Mouse (Mus musculus) C2C12 (cell line): ENCODE data around the gene Armh3.

Experiments used
- CEBPB ChIP-seq: IDR thresholded peaks from one replicate; pipeline ENCODE4 v1.6.1; 2011; ENCODE audit warnings: low read depth, mild to moderate bottlenecking, control low read depth, moderate library complexity
- CTCF ChIP-seq: IDR thresholded peaks from one replicate; pipeline ENCODE4 v1.5.1; 2011; ENCODE audit not compliant: control insufficient read depth, insufficient read depth, insufficient read length
- FOSL1 ChIP-seq: IDR thresholded peaks from one replicate; pipeline ENCODE4 v1.8.0; 2011; ENCODE audit warnings: mild to moderate bottlenecking, low read length; ENCODE audit not compliant: poor library complexity, insufficient read depth, severe bottlenecking
- MAX ChIP-seq: IDR thresholded peaks from one replicate; pipeline ENCODE4 v1.6.1; 2011; ENCODE audit warnings: mild to moderate bottlenecking, control low read depth
- MYOD1 ChIP-seq: IDR thresholded peaks from one replicate; pipeline ENCODE4 v1.6.1; 2011; ENCODE audit warnings: low read depth; ENCODE audit not compliant: control insufficient read depth, insufficient read length
- MYOG ChIP-seq: IDR thresholded peaks from one replicate; pipeline ENCODE4 v1.6.1; 2011; ENCODE audit not compliant: control insufficient read depth, insufficient read length; ENCODE audit errors: extremely low read depth
- USF1 ChIP-seq: IDR thresholded peaks from one replicate; pipeline ENCODE4 v1.6.1; 2011; ENCODE audit warnings: low read depth, mild to moderate bottlenecking, control low read depth, moderate library complexity

GRCm38 (mm10) chr19:45993981-45994737 is 4.1 kb downstream of the Armh3 start:
- TF ChIP-seq CTCF (no peak), MAX (no peak), USF1 (no peak), MYOD1 (no peak), MYOG (no peak), CEBPB (no peak), FOSL1 (no peak)
